Mouse (Mus musculus) testis, adult 2 months (tissue): ENCODE measurements around the gene Babam2. TPM values are rescaled to one million over a fixed set of nuclear protein-coding genes. Genes with fewer than 3 reads are reported as not detected.

ENCODE experiments used
- H3K27ac ChIP-seq: fragments of 200-500 bp; 2 replicates; pipeline ENCODE4 v1.5.1; 2012; ENCODE audit warnings: low read depth, low read length; ENCODE audit not compliant: control insufficient read depth, insufficient read depth
- H3K27me3 ChIP-seq: fragments of 200-500 bp; 2 replicates; pipeline ENCODE4 v1.6.1; 2012; ENCODE audit warnings: mild to moderate bottlenecking, low read length, moderate library complexity; ENCODE audit not compliant: control insufficient read depth, insufficient read depth
- H3K36me3 ChIP-seq: fragments of 200-500 bp; 2 replicates; pipeline ENCODE4 v1.6.1; 2012; ENCODE audit warnings: mild to moderate bottlenecking, low read length; ENCODE audit not compliant: control insufficient read depth, insufficient read depth
- H3K4me1 ChIP-seq: fragments of 200-500 bp; 2 replicates; pipeline ENCODE4 v1.6.1; 2012; ENCODE audit warnings: low read length; ENCODE audit not compliant: control insufficient read depth, insufficient read depth
- H3K4me3 ChIP-seq: fragments of 200-500 bp; 2 replicates; pipeline ENCODE4 v1.5.1; 2012; ENCODE audit warnings: low read depth, mild to moderate bottlenecking, low read length, moderate library complexity, mixed read lengths; ENCODE audit not compliant: control insufficient read depth
- CTCF ChIP-seq: fragments of 200-500 bp; IDR thresholded peaks from 2 replicates; pipeline ENCODE4 v1.5.1; 2012; ENCODE audit warnings: low read depth, mild to moderate bottlenecking, inconsistent platforms, low read length, moderate library complexity; ENCODE audit not compliant: control insufficient read depth, insufficient read depth, insufficient replicate concordance
- POLR2A ChIP-seq: fragments of 200-500 bp; IDR thresholded peaks from 2 replicates; pipeline ENCODE4 v1.6.1; 2012; ENCODE audit warnings: low read depth, mild to moderate bottlenecking, inconsistent platforms, low read length, moderate library complexity; ENCODE audit not compliant: control insufficient read depth
- polyA plus RNA-seq: library from polyadenylated mRNA; depleted of rRNA; stranded (reverse); fragments of >200 nt; gene quantifications from 2 replicates; pipeline ENCODE4 v1.2.3, GENCODE M21; 2012

Gene Babam2
- polyA plus RNA-seq, 1 experiment, result 38.5 TPM

- H3K27ac ChIP-seq, result no peak overlapping the region
- H3K27me3 ChIP-seq, result no peaks in the 10 kb centered on the region
These were observed 405.0 kb downstream of the Babam2 start for GRCm38 (mm10) chr5:32102484-32102883.

GRCm38 (mm10) chr5:32102971-32103431 is 405.5 kb downstream of the Babam2 start:
- TF ChIP-seq CTCF (no peak), POLR2A (no peak)
- Histone ChIP-seq H3K4me1 (no peaks in the 10 kb centered on the region; the same call in 1 of the 2 replicates), H3K27ac (no peak overlapping the region), H3K4me3 (peak overlapping the region; percentile 14), H3K27me3 (no peaks in the 10 kb centered on the region), H3K36me3 (no peaks in the 10 kb centered on the region)

More at GRCm38 (mm10) chr5:32102484-32102883, 405.0 kb downstream of the Babam2 start:
- no peaks in the 10 kb centered on the region for H3K36me3 ChIP-seq
- TF ChIP-seq POLR2A (no peak), CTCF (no peak)
- H3K4me3 ChIP-seq, result peak overlapping the region; percentile 41
- H3K4me1 ChIP-seq, result no peaks in the 10 kb centered on the region; the same call in 1 of the 2 replicates

- TF ChIP-seq CTCF (no peak), POLR2A (no peak)
- no peaks in the 10 kb centered on the region for H3K27me3 ChIP-seq
- peak overlapping the region; percentile 14 for H3K4me3 ChIP-seq
- H3K27ac ChIP-seq, result no peak overlapping the region
- H3K36me3 ChIP-seq, result no peaks in the 10 kb centered on the region
- no peaks in the 10 kb centered on the region; the same call in 1 of the 2 replicates for H3K4me1 ChIP-seq
These were observed 406.1 kb downstream of the Babam2 start for GRCm38 (mm10) chr5:32103545-32103944.

- TF ChIP-seq CTCF (no peak), POLR2A (no peak)
These were observed 406.9 kb downstream of the Babam2 start for GRCm38 (mm10) chr5:32104119-32104990.

GRCm38 (mm10) chr5:32106473-32107140 is 409.1 kb downstream of the Babam2 start:
- Histone ChIP-seq H3K27me3 (no peaks in the 10 kb centered on the region), H3K27ac (no peak overlapping the region), H3K4me1 (no peaks in the 10 kb centered on the region; the same call in 1 of the 2 replicates), H3K36me3 (no peaks in the 10 kb centered on the region), H3K4me3 (no peak overlapping the region)
- no peak for TF ChIP-seq CTCF
- TF ChIP-seq POLR2A, result no peak

More at GRCm38 (mm10) chr5:32104119-32104990, 406.9 kb downstream of the Babam2 start:
- no peaks in the 10 kb centered on the region for H3K36me3 ChIP-seq
- H3K4me3 ChIP-seq, result no peak overlapping the region
- no peaks in the 10 kb centered on the region for H3K27me3 ChIP-seq
- H3K27ac ChIP-seq, result no peak overlapping the region
- no peaks in the 10 kb centered on the region; the same call in 1 of the 2 replicates for H3K4me1 ChIP-seq

- no peaks in the 10 kb centered on the region for H3K27me3 ChIP-seq
- H3K36me3 ChIP-seq, result no peaks in the 10 kb centered on the region
- H3K4me3 ChIP-seq, result no peak overlapping the region
- TF ChIP-seq CTCF (no peak), POLR2A (no peak)
- H3K27ac ChIP-seq, result no peak overlapping the region
- no peaks in the 10 kb centered on the region for H3K4me1 ChIP-seq
These were observed 413.2 kb downstream of the Babam2 start for GRCm38 (mm10) chr5:32110651-32111050.
